Mouse (Mus musculus) kidney, adult 2 months (tissue): ENCODE results near the gene Gm10644.

Source experiments
- CTCF ChIP-seq: fragments of 200-500 bp; conservative IDR thresholded peaks from 2 replicates; pipeline ENCODE4 v1.5.1; 2011; ENCODE audit warnings: low read depth, mild to moderate bottlenecking, control low read depth, low read length, moderate library complexity, mixed read lengths; ENCODE audit not compliant: insufficient read depth, insufficient read length
- POLR2A ChIP-seq: fragments of 200-500 bp; IDR thresholded peaks from one replicate; pipeline ENCODE4 v1.6.1; 2011; ENCODE audit warnings: low read depth, low read length, control low read depth

DNA sequence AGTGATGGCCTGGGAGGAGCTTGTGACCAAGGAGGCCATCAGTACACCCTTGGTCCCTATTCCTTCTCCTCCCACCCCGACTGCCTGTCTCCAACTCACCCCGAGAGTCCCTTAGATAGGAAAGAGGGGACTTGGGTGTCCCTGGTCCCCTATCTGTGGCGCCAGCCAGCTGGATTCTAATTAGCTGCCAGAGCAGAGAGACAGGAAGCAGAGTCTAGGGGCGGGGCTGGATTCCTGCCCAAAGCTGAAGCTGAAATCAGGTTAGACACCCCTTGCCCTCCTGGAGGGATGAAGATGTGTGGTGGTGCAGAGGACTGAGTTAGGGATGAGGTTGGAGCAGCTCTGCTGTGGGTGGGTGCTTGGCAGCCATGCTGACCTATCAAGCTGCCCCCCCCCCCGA is 40.1 kb downstream of the Gm10644 start:
- TF ChIP-seq POLR2A = no peak
- TF ChIP-seq CTCF = no peak
